Mouse (Mus musculus) left cerebral cortex, adult 11 months (tissue): ENCODE measurements around the gene Ppm1j.
"Not testable (repeated sequence)": the region's sequence is repeated elsewhere in the genome, so short reads cannot be mapped to it uniquely, and the experiment has no call there.

Source experiments
- DNase-seq: peaks from one replicate; pipeline ENCODE4 v3.0.0; 2022; ENCODE audit warnings: low spot score

The Ppm1j gene

DNA sequence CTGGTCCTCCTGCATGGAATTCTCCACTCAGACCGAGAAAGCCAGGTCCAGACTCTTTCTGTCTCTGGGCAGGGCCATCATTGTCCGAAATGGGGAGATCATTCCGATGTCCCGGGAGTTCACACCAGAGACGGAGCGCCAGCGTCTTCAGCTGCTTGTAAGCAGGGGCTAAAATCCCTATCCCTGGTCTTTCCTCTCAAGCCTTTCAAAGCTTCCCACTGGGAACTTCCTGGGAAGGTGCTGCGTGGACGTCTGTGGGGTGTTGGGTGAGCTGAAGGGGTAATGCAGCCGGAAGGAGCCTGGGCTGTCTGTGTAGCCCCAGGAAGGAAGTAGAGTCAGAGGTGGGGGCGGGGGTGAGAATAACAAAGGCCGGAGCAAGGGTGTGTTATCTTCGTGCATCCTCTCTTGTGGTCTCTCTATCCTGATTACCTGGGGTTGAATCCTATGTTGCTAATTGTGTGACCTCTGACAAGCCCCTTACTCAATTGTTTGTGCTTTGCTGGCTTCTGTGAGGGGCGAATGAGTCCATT, 3.2 kb downstream of the Ppm1j start:
- DNase-seq, result no peak

DNA sequence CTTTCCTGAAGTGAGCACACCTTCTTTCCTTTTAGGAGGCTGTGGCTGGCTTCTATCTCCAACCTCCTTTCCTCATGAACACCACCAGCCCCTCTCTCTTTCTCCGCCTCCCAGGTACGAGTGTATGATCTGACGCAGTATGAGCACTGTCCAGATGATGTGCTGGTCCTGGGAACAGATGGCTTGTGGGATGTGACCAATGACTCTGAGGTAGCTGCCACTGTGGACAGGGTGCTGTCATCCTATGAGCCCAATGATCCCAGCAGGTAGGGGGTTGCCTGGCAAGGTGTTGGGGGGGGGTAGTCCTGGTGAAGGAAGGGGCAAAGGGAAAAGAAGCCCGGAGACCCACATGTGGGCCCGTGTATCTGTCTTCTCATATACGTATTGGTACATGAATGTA, 4.4 kb downstream of the Ppm1j start:
- DNase-seq, result no peak

DNA sequence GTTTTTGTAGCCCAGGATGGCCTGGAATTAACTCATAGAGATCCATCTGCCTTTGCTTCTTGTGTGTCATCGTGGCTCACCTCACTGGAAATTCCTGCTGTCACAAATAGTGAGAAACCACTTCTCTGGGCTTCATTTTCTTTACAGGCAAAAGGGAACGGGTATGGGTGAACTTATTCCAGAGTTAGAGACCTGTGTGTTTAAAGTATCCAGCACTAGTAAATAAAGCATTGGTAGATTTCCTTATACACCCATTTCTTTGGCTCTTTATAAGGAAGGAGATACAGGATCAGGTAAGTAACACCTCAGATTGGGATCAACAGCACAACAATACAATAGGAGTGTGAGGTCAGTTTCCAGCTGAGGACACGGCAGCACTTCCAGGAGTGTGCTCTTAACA, 7.2 kb downstream of the Ppm1j start, which contains the start of gene Rhoc:
TSS of gene Rhoc (plus strand) at position 301 of the 400 bp plus-strand sequence.
- no peak for DNase-seq

DNA sequence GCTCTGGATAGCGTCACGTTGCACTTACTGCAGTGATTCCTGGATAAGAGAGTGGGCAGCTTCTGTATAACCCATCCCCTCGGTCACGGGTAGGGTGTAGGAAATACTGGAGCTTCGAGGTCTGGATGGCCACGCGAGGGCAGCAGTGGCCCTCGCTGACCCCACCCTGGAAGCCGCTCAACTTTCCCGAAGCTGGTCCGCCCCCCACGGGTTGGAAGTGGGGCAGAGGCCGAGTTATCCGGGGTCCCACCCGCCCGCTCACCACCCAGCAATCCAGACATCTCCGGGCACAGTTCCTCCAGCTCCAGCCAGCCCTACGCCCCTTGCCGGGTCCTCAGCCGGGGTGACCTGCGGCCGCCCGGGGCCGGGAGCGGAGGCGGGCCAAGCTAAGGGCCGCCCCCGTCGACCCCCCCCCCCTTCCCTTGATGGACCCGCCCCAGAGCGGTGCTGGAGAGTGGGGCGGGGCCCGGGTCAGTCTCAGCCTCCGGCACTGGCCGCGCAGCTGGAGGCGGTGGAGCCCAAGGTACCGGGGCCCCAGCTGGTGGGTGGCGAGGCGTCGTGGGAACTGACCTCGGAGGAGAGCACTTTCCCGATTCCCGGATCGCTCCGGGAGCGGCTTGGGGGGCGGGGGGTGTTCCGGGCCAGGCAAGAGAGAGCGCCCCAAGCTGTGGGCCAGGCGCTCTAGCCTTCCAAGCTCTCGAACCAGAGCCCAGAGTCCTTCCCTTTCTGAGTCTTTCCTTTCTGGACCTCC, 7.9 kb downstream of the Ppm1j start:
- no peak for DNase-seq

DNA sequence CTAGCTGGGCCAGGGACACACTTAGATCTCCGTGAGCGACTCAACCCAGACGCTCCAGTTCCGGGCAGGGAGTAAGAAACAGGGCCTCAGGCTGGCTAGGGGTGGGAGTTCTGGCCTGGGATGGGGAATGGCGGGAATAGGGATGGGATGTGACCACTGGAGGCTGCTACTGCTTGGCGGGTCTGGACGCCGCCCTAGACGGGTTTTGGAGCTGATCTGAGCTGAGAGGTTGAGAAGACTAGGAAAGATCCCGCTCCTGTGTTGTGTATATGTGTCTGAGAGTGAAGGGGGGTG, 8.4 kb downstream of the Ppm1j start:
- DNase-seq, result no peak

DNA sequence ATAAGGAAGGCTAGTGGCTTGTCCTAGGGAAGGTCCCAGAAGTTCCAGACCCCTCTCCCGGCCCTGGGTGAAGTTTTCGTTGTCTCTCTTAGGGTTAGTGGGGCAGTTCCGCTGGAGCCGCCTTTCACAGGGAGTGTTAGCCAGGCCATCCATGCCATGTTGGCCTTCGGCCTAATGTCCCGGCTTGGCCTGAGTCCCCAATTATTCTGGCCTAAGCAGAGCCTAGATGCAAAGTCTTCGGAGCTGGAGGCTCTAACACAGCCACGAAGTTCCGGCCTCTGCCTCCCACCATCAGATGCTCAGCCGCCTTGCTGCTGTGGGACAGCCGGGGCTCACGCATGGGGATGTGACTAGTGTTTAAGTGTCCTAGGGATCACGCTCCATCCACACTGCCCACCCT, 9.0 kb downstream of the Ppm1j start:
- DNase-seq, result no peak

DNA sequence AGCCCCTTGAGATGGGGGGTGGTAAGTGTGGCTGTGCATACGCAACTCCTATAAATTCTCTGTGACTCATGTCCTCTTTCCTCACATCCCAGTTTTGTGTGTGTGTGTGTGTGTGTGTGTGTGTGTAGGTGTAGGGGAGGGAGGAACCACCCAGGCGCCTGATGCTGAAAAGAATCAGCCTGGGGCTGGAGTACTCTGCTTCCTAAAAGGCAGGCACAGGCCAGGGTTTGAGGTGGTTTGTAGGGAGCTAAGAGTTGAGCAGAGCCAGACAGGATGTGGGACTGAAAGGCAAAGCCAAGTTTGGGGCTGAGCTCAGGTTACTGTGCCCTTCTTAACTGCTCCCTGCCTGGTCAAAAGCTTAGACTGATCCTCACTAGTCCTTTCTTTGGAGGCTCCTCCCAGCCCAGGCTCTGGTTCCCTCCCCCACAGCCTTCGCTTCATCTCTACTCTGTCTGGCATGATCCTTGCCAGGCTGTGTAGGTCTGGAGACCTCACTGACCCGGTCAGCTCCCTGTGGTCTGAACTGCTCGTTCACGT, 9.6 kb downstream of the Ppm1j start:
- DNase-seq, result no peak

DNA sequence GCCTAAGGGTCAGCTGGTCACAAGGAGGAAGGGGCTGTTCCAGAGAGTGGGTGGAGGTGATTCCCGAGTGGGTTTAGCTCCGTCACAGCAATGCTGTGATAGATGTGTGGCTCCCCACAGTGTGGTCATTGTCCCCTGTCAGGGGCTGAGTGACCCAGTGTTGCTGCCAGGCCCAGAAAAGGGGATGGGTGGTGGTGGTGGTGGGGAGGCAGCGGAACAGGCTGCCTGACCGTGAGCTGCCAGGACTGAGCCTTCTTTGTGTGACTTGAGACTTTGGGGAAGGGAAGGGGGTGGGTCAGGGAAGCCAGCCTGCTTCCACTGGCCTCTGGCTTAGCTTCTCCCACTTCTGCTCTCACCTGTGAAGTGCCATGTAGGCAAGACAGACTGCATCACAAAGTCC, 10.2 kb downstream of the Ppm1j start:
- no peak for DNase-seq

DNA sequence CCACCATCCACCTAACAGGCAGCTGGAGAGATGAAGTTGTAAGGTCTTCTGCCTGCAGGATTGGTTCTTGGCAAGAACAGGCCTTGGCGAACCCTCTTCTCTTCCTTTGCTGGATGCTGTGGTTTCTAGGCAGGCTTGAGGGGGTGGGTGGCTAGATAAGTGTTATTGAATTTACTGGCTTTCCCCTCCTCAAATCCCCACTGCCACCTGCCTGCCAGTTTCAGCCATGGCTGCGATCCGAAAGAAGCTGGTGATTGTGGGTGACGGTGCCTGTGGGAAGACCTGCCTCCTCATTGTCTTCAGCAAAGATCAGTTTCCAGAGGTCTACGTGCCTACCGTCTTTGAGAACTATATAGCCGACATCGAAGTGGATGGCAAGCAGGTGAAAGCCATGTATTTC, 10.8 kb downstream of the Ppm1j start:
- DNase-seq, result no peak

DNA sequence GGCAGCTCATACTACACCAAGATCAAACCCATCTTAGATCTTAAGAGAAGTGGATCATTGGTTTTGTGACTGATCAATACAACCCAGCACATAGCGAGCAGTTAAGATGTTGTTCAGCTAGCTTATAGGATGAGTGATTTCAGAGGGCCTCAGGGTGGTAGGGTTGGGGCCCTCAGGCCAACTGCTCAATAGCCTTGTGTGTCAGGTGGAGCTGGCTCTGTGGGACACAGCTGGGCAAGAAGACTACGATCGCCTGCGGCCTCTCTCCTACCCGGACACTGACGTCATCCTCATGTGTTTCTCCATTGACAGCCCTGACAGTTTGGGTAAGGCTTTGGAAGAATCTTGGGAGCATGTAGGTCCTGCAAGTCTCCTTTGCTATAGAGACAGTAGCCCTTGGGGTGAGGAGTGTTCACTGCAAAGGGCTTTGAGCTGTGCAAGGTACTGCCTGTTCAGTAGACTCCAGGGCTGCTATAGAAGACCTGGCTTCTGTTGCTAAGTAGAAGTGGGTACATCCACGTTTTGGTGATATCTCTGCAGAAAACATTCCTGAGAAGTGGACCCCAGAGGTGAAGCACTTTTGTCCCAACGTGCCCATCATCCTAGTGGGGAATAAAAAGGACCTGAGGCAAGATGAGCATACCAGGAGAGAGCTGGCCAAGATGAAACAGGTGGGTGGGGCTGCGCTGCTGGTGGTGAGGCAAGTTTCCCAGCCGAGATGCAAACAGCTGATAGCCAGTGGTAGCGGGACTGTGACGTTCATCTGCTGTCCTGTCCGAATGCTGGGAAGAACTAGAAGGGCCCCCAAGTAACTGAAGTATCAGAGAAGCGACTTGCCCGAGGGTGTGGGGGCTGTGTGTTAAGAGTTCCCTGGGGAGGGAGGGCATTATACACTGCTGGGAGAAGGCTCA, 11.8 kb downstream of the Ppm1j start:
- DNase-seq, result no peak

DNA sequence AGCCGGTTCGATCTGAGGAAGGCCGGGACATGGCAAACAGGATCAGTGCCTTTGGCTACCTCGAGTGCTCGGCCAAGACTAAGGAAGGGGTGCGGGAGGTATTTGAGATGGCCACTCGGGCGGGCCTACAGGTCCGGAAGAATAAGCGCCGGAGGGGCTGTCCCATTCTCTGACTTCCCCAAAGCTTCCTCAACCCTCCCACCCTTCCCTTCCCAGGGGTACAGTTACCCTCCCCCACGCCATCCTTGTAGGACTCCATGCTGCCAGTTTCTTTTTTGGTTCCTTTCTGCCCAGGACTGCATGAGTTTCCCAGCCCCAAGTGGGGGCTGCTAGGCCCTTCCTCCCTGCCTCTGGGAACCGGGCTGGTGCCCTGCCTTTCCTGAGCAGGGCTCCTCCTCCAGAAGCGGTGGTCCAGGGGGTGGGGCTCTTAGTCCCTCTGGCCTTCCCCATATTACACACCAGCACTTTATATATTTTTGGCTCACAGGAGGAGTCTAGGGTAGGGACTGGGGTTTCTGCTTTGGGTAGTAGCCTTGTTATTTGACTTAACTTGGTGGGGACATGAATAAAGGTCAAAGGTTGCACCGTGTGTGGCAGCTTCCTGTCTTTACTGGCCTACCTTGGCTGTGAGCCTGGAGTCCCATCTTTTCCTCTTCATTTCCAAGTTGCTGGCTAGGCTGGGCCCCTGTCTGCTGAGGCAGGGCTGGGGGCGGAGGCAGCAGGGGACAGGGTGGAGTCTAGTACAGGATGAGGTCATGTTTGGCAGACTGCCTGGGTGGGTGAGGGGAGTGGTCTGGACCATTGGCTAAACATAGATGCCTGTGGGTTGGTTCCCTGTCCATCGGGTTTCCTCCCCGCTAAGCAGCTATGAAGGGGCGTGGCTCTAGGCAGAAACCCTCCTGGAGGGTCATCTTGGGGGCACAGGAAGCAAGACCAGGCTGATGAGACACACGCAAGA, 13.3 kb downstream of the Ppm1j start:
- DNase-seq, result peak; percentile 72

DNA sequence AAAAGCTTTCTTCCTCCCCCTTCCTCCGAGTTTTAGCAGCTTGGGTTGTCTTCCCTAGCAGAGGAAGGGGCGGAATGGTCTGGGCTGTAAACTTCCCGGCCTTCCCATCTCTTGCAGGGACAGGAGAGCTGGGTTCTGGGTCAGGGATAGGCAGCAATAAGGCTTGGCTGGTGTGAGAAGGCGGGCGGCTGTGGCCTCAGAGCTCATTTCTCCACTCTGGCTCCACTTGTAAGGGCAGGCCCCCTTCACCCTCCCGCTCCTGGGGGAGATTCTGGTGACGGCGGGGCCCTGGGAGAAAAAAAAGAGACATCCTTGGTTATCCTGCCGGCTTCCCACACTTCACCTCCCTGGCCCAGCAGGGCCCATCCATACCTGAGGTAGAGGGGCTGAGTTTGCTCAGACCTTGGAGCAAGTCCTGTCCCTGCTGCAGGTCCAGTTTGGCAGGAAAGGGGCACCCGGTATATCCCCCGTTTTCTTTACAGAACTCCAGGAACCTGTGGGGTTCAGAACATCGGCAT, 14.2 kb downstream of the Ppm1j start:
- no peak for DNase-seq

DNA sequence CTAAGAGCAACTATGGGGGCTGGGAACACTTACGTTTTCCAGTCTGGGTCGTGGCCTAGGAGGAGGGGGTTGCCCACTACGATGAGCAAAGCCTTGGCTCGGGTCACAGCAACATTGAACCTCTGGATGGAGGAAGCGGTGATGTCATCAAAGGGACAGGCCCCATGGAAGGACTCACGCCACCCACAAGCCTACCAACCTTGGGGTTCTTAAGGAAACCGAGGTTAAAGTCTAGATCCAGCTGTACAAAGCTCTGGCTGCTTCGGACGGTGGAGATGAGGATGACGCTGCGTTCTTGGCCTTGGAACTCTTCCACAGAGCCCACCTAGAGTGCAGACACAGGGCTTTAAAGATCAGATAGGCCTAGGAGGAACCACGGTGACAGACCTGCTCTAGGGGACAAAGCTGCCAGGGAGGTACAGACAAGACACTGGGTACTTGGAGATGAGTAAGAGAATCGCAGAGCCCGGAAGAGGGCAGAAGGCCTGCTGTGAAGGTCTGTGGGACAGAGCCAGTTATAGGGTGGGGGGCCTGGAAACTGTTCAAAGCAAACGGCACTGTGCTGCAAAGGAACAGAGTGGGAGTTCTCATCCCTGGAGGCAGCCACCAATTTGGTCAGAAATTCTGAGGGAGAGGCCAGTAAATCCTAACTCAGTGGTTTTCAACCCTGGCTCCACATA, 14.9 kb downstream of the Ppm1j start:
- no peak for DNase-seq

DNA sequence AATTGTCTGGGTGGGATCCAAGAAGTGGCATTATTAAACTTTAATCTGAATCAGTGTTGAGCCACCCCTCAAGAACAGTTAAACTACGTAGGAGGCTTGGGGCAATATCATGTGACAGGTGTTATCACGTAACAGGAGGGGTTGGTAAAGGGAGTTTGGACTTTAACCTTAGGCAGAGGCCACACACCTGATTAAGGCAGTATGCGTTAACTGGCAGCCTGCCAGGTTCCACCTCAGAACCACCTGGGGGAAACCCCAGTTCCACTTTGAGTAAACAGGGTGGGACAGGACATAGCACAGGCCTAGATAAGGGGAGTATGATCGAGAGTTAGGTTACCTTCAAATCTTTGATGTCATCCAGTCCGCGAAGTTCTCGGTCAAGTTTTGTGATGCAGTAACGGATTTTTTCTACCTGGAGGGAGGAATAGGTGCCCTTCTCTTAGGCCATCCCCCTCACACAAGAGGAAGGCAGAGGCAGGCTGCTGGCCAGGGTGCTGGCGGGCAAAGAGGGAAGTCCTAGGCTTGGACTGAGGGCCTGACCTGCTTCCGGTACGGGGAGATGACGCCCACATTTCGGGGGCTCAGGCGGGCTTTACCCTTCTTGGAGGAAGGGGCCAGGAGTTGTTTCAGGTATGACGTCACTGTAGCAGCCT, 15.7 kb downstream of the Ppm1j start:
- no peak for DNase-seq

DNA sequence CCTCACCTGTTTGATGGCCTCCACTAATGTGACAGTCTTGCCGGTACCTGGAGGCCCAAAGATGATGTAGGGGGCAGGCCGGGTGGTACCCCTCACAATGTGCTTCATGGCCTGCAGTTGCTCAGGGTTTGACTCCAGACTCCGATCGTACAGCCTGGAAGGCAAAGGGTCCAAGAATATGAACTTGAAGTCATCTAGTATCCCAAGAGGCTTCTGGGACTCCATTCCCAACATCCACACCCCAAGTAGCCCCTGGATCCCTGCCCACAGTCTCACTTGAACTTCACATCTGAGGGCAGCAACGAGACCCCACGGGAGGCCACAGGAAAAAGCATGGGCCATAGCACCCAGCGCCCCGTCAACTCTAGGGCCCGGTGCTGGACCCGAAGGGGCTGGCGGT, 19.8 kb downstream of the Ppm1j start:
- DNase-seq, result no peak

DNA sequence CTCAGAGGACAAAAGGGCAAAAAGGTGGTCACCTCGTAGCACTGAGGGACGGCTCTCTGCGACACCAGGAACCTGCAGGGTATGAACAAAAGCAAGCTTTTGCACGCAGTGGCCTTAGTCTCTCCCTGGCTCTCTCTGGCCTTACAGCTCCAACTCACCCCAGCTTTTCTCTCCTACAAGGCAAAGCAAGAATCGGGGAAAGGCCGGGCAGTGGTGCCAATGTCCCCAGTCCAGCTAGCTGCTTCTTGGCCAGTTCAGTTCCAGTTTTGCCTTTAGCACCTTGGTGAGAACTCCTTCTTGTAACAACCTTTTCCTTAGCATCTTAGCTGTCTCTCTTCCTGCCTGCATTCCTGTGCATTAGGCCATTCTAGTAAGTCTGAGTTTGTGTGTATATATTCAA, 20.6 kb downstream of the Ppm1j start:
- DNase-seq, result no peak

DNA sequence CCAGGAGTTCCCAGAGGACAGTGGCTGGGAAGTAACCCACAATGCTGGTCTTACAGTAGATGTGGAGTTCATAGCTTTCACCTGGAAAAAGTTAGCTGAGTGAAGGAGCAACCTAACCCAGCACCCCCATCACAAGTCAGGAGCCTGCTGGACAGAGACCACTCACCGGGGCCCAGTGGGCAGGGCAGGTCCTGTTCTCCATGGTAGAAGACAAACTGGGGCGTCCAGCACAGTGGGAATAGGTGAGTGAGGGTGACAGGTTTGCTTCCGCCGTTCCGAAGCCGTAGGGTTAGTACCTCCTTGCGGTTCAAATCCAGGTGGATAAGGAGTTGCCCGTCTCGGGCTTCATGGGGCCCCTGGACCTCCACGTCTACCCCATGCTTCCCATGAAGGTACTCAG, 23.5 kb downstream of the Ppm1j start:
- DNase-seq, result no peak

DNA sequence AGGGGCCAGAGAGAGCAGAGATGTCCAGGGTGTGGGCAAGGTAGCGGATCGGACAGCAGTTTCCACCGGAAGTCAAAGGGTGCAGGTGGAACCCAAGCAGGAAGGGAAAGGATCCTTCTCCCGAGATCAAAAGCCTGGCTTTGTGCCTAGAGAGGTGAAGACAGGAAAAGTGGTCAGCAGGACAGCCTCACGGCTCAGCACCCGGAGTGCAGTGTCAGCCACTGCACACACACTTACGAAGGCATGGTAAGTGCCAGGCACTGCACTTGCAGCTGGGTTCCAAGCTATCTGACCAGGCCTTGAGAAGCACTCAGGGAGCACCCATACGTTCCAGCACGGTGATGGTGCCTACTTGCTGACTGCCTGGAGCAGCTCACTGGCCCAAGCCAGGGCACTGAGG, 24.7 kb downstream of the Ppm1j start:
- no peak for DNase-seq

DNA sequence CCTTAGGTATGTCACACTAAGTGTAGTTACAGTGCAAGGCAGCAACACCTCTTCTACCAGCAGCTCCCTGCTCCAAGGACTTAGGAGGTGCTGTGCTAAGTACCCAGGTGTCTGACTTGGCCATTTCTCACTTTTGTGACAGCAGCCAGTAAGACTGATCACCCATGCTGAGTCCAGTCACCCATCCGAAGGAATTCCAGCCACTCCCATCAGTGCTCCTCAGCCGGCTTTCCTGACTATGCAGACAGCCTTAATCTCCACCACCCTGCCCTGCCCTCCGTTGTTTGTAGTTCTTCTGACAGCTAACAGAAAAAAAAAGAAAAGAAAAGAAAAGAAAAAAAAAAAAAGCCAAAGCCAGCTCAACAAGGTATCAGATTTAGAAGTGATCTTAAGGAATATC, 30.9 kb downstream of the Ppm1j start:
- DNase-seq, result no peak

DNA sequence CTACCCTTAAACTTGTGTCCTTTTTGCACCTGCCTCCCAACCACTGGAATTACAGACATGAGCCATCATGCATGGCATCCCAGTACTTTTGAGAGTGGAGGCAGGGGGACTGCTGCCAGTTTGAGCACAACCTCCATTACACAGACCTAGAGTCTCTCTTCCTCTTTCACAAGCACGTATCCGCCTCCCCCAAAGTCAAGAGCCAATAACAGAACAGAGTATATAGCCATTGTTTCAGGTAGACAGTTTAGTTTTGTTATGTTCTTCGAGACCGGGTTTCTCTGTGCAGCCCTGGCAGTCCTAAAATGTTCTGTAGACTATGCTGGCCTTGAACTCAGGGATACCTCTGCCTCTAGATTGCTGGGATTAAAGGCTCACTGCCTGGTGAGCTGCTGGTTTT, 31.4 kb downstream of the Ppm1j start:
- no peak for DNase-seq

DNA sequence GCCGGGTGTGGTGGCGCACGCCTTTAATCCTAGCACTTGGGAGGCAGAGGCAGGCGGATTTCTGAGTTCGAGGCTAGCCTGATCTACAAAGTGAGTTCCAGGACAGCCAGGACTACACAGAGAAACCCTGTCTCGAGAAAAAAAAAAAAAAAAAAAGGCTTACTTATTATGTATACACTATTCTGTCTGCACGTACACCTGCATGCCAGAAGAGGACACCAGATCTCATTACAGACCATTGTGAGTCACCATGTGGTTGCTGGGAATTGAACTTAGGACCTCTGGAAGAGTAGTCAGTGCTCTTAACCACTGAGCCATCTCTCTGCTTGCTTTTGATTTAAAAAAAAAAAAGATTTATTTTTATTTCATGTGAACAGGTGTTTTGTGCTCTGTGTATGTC, 32.4 kb downstream of the Ppm1j start:
- DNase-seq, result not testable (repeated sequence)
